13 mouse cellular contexts compared by ENCODE assay signal in the genomic region with DNA sequence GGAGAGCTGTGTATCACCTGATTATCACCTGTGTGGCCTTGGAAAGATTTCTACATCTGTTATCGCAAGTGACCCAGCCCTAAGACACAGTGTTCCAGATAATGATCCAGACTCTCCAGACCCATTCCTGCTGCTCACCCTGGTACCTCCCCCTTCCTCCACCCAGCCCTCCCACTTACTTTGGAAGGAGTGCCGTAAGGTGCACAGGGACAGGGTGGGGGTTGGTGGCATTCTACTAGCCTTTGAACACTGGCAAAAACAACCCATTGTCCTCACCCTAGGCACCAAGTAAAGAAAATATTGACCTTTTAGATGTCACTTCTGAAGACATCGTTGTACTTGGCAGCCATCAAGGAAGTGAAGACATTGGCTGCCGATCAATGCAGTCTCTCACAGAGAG.
DNase-seq lines count a peak whose midpoint lies in the region; ATAC-seq and TF ChIP-seq lines count a peak whose summit lies in the region.
"Had no signal": no experiment of that assay in that cellular context is flagged by ENCODE, and none has a peak within 500 bp of the region (broad histone marks: within the 10 kb centered on the region; RNA-seq: fewer than 3 reads in every experiment).

No protein-coding gene starts in this region.

- no peak for TF ChIP-seq EP300 in heart, adult 2 months (IDR thresholded peaks at IDR 0.05; ENCODE audit: insufficient read depth, low read depth, low read length)
- TF ChIP-seq EP300 in lung, postnatal 0 days (IDR thresholded peaks at IDR 0.05), result 0 out of 2 replicates have a peak, but pooled peaks have one; percentile 34

- no peaks in the 10 kb centered on the region for H3K27me3 ChIP-seq in heart, adult 2 months (ENCODE audit: control insufficient read depth, insufficient read depth, low read length)
- no peaks in the 10 kb centered on the region for H3K27me3 ChIP-seq in lung, postnatal 0 days (replicated peaks; ENCODE audit: insufficient read depth, low read length)
- no peaks in the 10 kb centered on the region for H3K27me3 ChIP-seq in intestine, embryonic 16.5 days (replicated peaks; ENCODE audit: control insufficient read depth, insufficient read depth, low read length)
- H3K27me3 ChIP-seq: liver, embryonic 13.5 days; Patski had no signal

- H3K27ac ChIP-seq in heart, adult 2 months, result no peak overlapping the region; the same call in 1 of the 2 replicates
- H3K27ac ChIP-seq in lung, postnatal 0 days (ENCODE audit: low read length), result peak overlapping the region; percentile 55
- H3K27ac ChIP-seq in intestine, embryonic 16.5 days (ENCODE audit: low read length), result peak overlapping the region; percentile 50
- H3K27ac ChIP-seq: liver, embryonic 13.5 days had no signal

- peak; percentile 30 for ATAC-seq in lung, postnatal 0 days
- ATAC-seq in intestine, embryonic 16.5 days, result peak; percentile 41
- ATAC-seq: Patski had no signal

- no peaks in the 10 kb centered on the region for H3K36me3 ChIP-seq in heart, adult 2 months (ENCODE audit: control insufficient read depth, insufficient read depth, low read length)
- H3K36me3 ChIP-seq in lung, postnatal 0 days (ENCODE audit: insufficient read depth, low read length), result no peaks in the 10 kb centered on the region
- H3K36me3 ChIP-seq in intestine, embryonic 16.5 days (ENCODE audit: control insufficient read depth, insufficient read depth, low read length), result no peaks in the 10 kb centered on the region
- H3K36me3 ChIP-seq: liver, embryonic 13.5 days had no signal

- intact Hi-C loops in heart, adult 2 months (cut with DNase I), result no loop called here

- no peak for TF ChIP-seq POLR2A in heart, adult 2 months (IDR thresholded peaks at IDR 0.05; ENCODE audit: insufficient read depth, low read depth, low read length)

- no peak for TF ChIP-seq CTCF in heart, adult 2 months (IDR thresholded peaks at IDR 0.05)
- no peak for TF ChIP-seq CTCF in lung, postnatal 0 days (IDR thresholded peaks at IDR 0.05)

- no peak overlapping the region for H3K9ac ChIP-seq in heart, adult 2 months (ENCODE audit: low read depth, low read length)
- H3K9ac ChIP-seq in lung, postnatal 0 days (replicated peaks; ENCODE audit: low read depth), result no peak overlapping the region
- no peak overlapping the region for H3K9ac ChIP-seq in intestine, embryonic 16.5 days (ENCODE audit: low read depth, low read length)
- H3K9ac ChIP-seq: liver, embryonic 13.5 days had no signal

- no peak overlapping the region for H3K4me3 ChIP-seq in heart, adult 2 months
- H3K4me3 ChIP-seq in lung, postnatal 0 days (ENCODE audit: low read depth, low read length), result no peak overlapping the region
- no peak overlapping the region for H3K4me3 ChIP-seq in intestine, embryonic 16.5 days (ENCODE audit: low read length)
- H3K4me3 ChIP-seq: erythroblast, embryonic 14.5 days; liver, embryonic 13.5 days had no signal

- H3K4me1 ChIP-seq in heart, adult 2 months (ENCODE audit: control insufficient read depth, insufficient read depth, low read length), result peaks cover 13% of the 10 kb centered on the region
- peaks cover 17% of the 10 kb centered on the region; the same call in 1 of the 2 replicates for H3K4me1 ChIP-seq in lung, postnatal 0 days (ENCODE audit: insufficient read depth, low read depth, low read length)
- H3K4me1 ChIP-seq in intestine, embryonic 16.5 days (ENCODE audit: control insufficient read depth, insufficient read depth, low read length), result peaks cover 44% of the 10 kb centered on the region

- WGBS in heart, adult 2 months, result 50% methylated on average over 4 of the region's 4 CpGs
- WGBS in lung, postnatal 0 days, result 43% methylated on average over 4 of the region's 4 CpGs
- 67% methylated on average over 4 of the region's 4 CpGs for WGBS in intestine, embryonic 16.5 days

- H3K4me2 ChIP-seq in lung, postnatal 0 days (replicated peaks; ENCODE audit: low read depth, low read length), result no peak overlapping the region
- H3K4me2 ChIP-seq in intestine, embryonic 16.5 days (ENCODE audit: low read depth, low read length), result peak overlapping the region; percentile 10; the same call in 1 of the 2 replicates
- H3K4me2 ChIP-seq: liver, embryonic 13.5 days had no signal

- no peaks in the 10 kb centered on the region for H3K79me2 ChIP-seq in heart, adult 2 months (replicated peaks; ENCODE audit: control insufficient read depth, insufficient read depth, low read length)

- H3K9me3 ChIP-seq in lung, postnatal 0 days (ENCODE audit: low read length), result no peaks in the 10 kb centered on the region
- no peaks in the 10 kb centered on the region for H3K9me3 ChIP-seq in intestine, embryonic 16.5 days (ENCODE audit: control insufficient read depth, low read length)
- H3K9me3 ChIP-seq: liver, embryonic 13.5 days had no signal

- peak; percentile 94 for DNase-seq in heart, adult 11 months
- no peak for DNase-seq in heart, adult 2 months
- DNase-seq in lung, postnatal 0 days (ENCODE audit: low spot score), result no peak
- DNase-seq in lung, postnatal 10 days, result no peak
- DNase-seq in naive thymus-derived CD4-positive, alpha-beta T cell, adult 2 months (ENCODE audit: low read depth), result peak; percentile 12
- DNase-seq in frontal cortex, adult 2 months (ENCODE audit: extremely low spot score in 1 of 2, low spot score in 1 of 2), result no peak
- DNase-seq in natural killer cell, adult 2 months (ENCODE audit: low spot score in 2 of 2), result no peak
- DNase-seq: cerebellum, postnatal 14 days; layer of hippocampus, postnatal 36 days had no signal

Comparison
In these comparisons a context has a peak if more than half of its experiments do, and no peak if none do; other contexts are left out.
1. DNase-seq: peak in heart, adult 11 months (single experiment) and naive thymus-derived CD4-positive, alpha-beta T cell, adult 2 months (single experiment); none in heart, adult 2 months (0 of 2), lung, postnatal 0 days (single experiment), lung, postnatal 10 days (single experiment), frontal cortex, adult 2 months (0 of 2) and natural killer cell, adult 2 months (0 of 2).